Mouse (Mus musculus): ENCODE data around the gene Aamp. TPM values are rescaled to one million over a fixed set of nuclear protein-coding genes. Genes with fewer than 3 reads are reported as not detected.
"Not testable (repeated sequence)": the region's sequence is repeated elsewhere in the genome, so short reads cannot be mapped to it uniquely, and the experiment has no call there.

Aamp gene
- total RNA-seq (2014; rRNA removed) = 112 and 115 TPM in 2 replicates
- 156 TPM in 2 replicates for polyA plus RNA-seq (2012; rRNA removed)

- DNase-seq (ENCODE audit: extremely low read depth, low read depth, low spot score) = peak; percentile 98
- under 1% methylated on average over 56 of the region's 56 CpGs for WGBS
- H3K27ac ChIP-seq (replicated peaks; ENCODE audit: insufficient read depth, low read depth, low read length) = peak within 1 kb of the TSS; percentile 80
- peaks cover 8% of the 10 kb centered on the region; the same call in 1 of the 2 replicates for H3K36me3 ChIP-seq (ENCODE audit: control insufficient read depth, insufficient read depth, low read length)
- H3K79me2 ChIP-seq (ENCODE audit: control insufficient read depth, insufficient read depth, low read length) = no peaks in the 10 kb centered on the region
- H3K4me1 ChIP-seq (ENCODE audit: control insufficient read depth, insufficient read depth, low read length) = peaks cover 6% of the 10 kb centered on the region
- H3K9ac ChIP-seq (ENCODE audit: low read depth, low read length) = peak within 1 kb of the TSS; percentile 82
- H3K4me3 ChIP-seq (ENCODE audit: insufficient read depth, low read depth, low read length) = peak within 1 kb of the TSS; percentile 81
- TF ChIP-seq CTCF (IDR thresholded peaks at IDR 0.05; ENCODE audit: low read depth, low read length) = 0 out of 2 replicates have a peak, but pooled peaks have one; percentile 19
- TF ChIP-seq POLR2A (IDR thresholded peaks at IDR 0.05; ENCODE audit: extremely low read depth, insufficient read depth, low read length) = peak; percentile 85
- H3K27me3 ChIP-seq (ENCODE audit: control insufficient read depth, insufficient read depth, low read length) = no peaks in the 10 kb centered on the region
Observed at GRCm38 (mm10) chr1:74284543-74285160, at the start of gene Aamp, which contains the start of gene Pnkd. Aamp (minus strand) TSS chr1:74284738. Pnkd (plus strand) TSS chr1:74284930.

- H3K79me2 ChIP-seq (ENCODE audit: control insufficient read depth, insufficient read depth, low read length) = peaks cover 13% of the 10 kb centered on the region; the same call in 1 of the 2 replicates
- no peaks in the 10 kb centered on the region for H3K27me3 ChIP-seq (ENCODE audit: control insufficient read depth, insufficient read depth, low read length)
- no peaks in the 10 kb centered on the region for H3K36me3 ChIP-seq (ENCODE audit: control insufficient read depth, insufficient read depth, low read length)
- TF ChIP-seq CTCF (IDR thresholded peaks at IDR 0.05; ENCODE audit: low read depth, low read length) = no peak
- no peak for TF ChIP-seq POLR2A (IDR thresholded peaks at IDR 0.05; ENCODE audit: extremely low read depth, insufficient read depth, low read length)
- peak overlapping the region; percentile 85 for H3K4me3 ChIP-seq (ENCODE audit: insufficient read depth, low read depth, low read length)
- peaks cover 30% of the 10 kb centered on the region for H3K4me1 ChIP-seq (ENCODE audit: control insufficient read depth, insufficient read depth, low read length)
- H3K9ac ChIP-seq (ENCODE audit: low read depth, low read length) = peak overlapping the region; percentile 82
- DNase-seq (ENCODE audit: extremely low read depth, low read depth, low spot score) = peak; percentile 74
- 3% methylated on average over 9 of the region's 9 CpGs for WGBS
- H3K27ac ChIP-seq (replicated peaks; ENCODE audit: insufficient read depth, low read depth, low read length) = peak overlapping the region; percentile 80
Observed at GRCm38 (mm10) chr1:74332930-74333329, 48.4 kb upstream of the Aamp start.

- no peaks in the 10 kb centered on the region for H3K27me3 ChIP-seq (ENCODE audit: control insufficient read depth, insufficient read depth, low read length)
- peak overlapping the region; percentile 80 for H3K27ac ChIP-seq (replicated peaks; ENCODE audit: insufficient read depth, low read depth, low read length)
- peaks cover 25% of the 10 kb centered on the region for H3K4me1 ChIP-seq (ENCODE audit: control insufficient read depth, insufficient read depth, low read length)
- peak; percentile 88 for DNase-seq (ENCODE audit: extremely low read depth, low read depth, low spot score)
- H3K9ac ChIP-seq (ENCODE audit: low read depth, low read length) = peak overlapping the region; percentile 82
- no peaks in the 10 kb centered on the region for H3K36me3 ChIP-seq (ENCODE audit: control insufficient read depth, insufficient read depth, low read length)
- H3K79me2 ChIP-seq (ENCODE audit: control insufficient read depth, insufficient read depth, low read length) = peaks cover 9% of the 10 kb centered on the region; the same call in 1 of the 2 replicates
- TF ChIP-seq CTCF (IDR thresholded peaks at IDR 0.05; ENCODE audit: low read depth, low read length) (peak; percentile 64), POLR2A (IDR thresholded peaks at IDR 0.05; ENCODE audit: extremely low read depth, insufficient read depth, low read length) (0 out of 2 replicates have a peak, but pooled peaks have one; percentile 29)
- peak overlapping the region; percentile 85 for H3K4me3 ChIP-seq (ENCODE audit: insufficient read depth, low read depth, low read length)
- WGBS = under 1% methylated on average over 36 of the region's 36 CpGs
Observed at GRCm38 (mm10) chr1:74332241-74332763, 47.8 kb upstream of the Aamp start.

GRCm38 (mm10) chr1:74331046-74331681, 46.6 kb upstream of the Aamp start:
- Histone ChIP-seq H3K79me2 (ENCODE audit: control insufficient read depth, insufficient read depth, low read length) (no peaks in the 10 kb centered on the region), H3K36me3 (ENCODE audit: control insufficient read depth, insufficient read depth, low read length) (no peaks in the 10 kb centered on the region), H3K4me1 (ENCODE audit: control insufficient read depth, insufficient read depth, low read length) (peaks cover 16% of the 10 kb centered on the region), H3K9ac (ENCODE audit: low read depth, low read length) (no peak overlapping the region), H3K27me3 (ENCODE audit: control insufficient read depth, insufficient read depth, low read length) (no peaks in the 10 kb centered on the region), H3K4me3 (ENCODE audit: insufficient read depth, low read depth, low read length) (no peak overlapping the region), H3K27ac (replicated peaks; ENCODE audit: insufficient read depth, low read depth, low read length) (no peak overlapping the region)
- no peak for DNase-seq (ENCODE audit: extremely low read depth, low read depth, low spot score)
- TF ChIP-seq POLR2A (IDR thresholded peaks at IDR 0.05; ENCODE audit: extremely low read depth, insufficient read depth, low read length) (no peak), CTCF (IDR thresholded peaks at IDR 0.05; ENCODE audit: low read depth, low read length) (no peak)
- 37% methylated on average over 4 of the region's 4 CpGs for WGBS

GRCm38 (mm10) chr1:74329899-74330431, 45.4 kb upstream of the Aamp start:
- no peak overlapping the region for H3K27ac ChIP-seq (replicated peaks; ENCODE audit: insufficient read depth, low read depth, low read length)
- DNase-seq (ENCODE audit: extremely low read depth, low read depth, low spot score) = no peak
- WGBS = 90% methylated on average over 7 of the region's 7 CpGs

GRCm38 (mm10) chr1:74326916-74327315, 42.4 kb upstream of the Aamp start:
- WGBS = 97% methylated on average over 2 of the region's 2 CpGs
- H3K36me3 ChIP-seq (ENCODE audit: control insufficient read depth, insufficient read depth, low read length) = not testable (repeated sequence)

More at GRCm38 (mm10) chr1:74329899-74330431, 45.4 kb upstream of the Aamp start:
- peaks cover 13% of the 10 kb centered on the region for H3K4me1 ChIP-seq (ENCODE audit: control insufficient read depth, insufficient read depth, low read length)
- TF ChIP-seq POLR2A (IDR thresholded peaks at IDR 0.05; ENCODE audit: extremely low read depth, insufficient read depth, low read length) (no peak), CTCF (IDR thresholded peaks at IDR 0.05; ENCODE audit: low read depth, low read length) (no peak)
- no peaks in the 10 kb centered on the region for H3K36me3 ChIP-seq (ENCODE audit: control insufficient read depth, insufficient read depth, low read length)
- no peak overlapping the region for H3K4me3 ChIP-seq (ENCODE audit: insufficient read depth, low read depth, low read length)
- H3K27me3 ChIP-seq (ENCODE audit: control insufficient read depth, insufficient read depth, low read length) = no peaks in the 10 kb centered on the region
- H3K79me2 ChIP-seq (ENCODE audit: control insufficient read depth, insufficient read depth, low read length) = no peaks in the 10 kb centered on the region
- no peak overlapping the region for H3K9ac ChIP-seq (ENCODE audit: low read depth, low read length)

More at GRCm38 (mm10) chr1:74326916-74327315, 42.4 kb upstream of the Aamp start:
- H3K27ac ChIP-seq (replicated peaks; ENCODE audit: insufficient read depth, low read depth, low read length); H3K27me3 ChIP-seq (ENCODE audit: control insufficient read depth, insufficient read depth, low read length); H3K79me2 ChIP-seq (ENCODE audit: control insufficient read depth, insufficient read depth, low read length); H3K4me3 ChIP-seq (ENCODE audit: insufficient read depth, low read depth, low read length); H3K9ac ChIP-seq (ENCODE audit: low read depth, low read length); DNase-seq (ENCODE audit: extremely low read depth, low read depth, low spot score); H3K4me1 ChIP-seq (ENCODE audit: control insufficient read depth, insufficient read depth, low read length): not testable (repeated sequence)
